Mouse (Mus musculus): ENCODE data around the gene Endou. TPM values are rescaled to one million over a fixed set of nuclear protein-coding genes. Genes with fewer than 3 reads are reported as not detected.

Endou gene
- polyA plus RNA-seq, 1 experiment from 2014 or later, result 0.11 TPM

GRCm38 (mm10) chr15:97749397-97749796, 18.3 kb upstream of the Endou start:
- DNase-seq (ENCODE audit: low spot score) (no peak), ATAC-seq (no peak)
- H3K4me1 ChIP-seq (ENCODE audit: control insufficient read depth, insufficient read depth, low read length), result peaks cover 8% of the 10 kb centered on the region
- H3K9ac ChIP-seq (ENCODE audit: low read length), result no peak overlapping the region
- no peak overlapping the region for H3K4me2 ChIP-seq (ENCODE audit: low read length)
- H3K4me3 ChIP-seq (ENCODE audit: low read depth, low read length), result no peak overlapping the region
- no peaks in the 10 kb centered on the region for H3K9me3 ChIP-seq (replicated peaks; ENCODE audit: control insufficient read depth, low read length)
- no peak overlapping the region for H3K27ac ChIP-seq (ENCODE audit: low read depth, low read length)
- WGBS, result 89% methylated on average over 9 of the region's 9 CpGs
- no peaks in the 10 kb centered on the region for H3K27me3 ChIP-seq (replicated peaks; ENCODE audit: control insufficient read depth, insufficient read depth, low read length)
- H3K36me3 ChIP-seq (ENCODE audit: control insufficient read depth, insufficient read depth, low read length), result no peaks in the 10 kb centered on the region

DNA sequence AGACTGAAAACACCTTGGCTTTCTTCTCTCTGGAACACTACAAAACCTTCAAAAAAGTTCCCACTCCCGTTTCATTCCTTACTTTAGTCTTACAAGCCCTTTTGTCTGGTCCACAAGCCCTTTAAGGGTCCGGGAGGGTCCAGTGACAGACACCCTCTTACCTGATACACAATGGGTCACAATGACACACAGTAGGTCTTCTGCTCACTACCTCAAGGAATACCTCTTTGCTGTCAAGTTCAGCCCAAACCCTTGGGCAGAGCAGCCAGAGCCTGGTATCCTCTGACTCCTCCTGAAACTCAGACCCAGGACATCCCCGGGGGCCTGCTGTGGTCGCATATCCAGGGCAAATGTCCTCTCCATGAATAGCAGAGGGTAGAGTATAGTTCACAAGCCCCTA, 17.8 kb upstream of the Endou start:
- 85% methylated on average over 4 of the region's 4 CpGs for WGBS
- H3K9ac ChIP-seq (ENCODE audit: low read length), result no peak overlapping the region
- ATAC-seq (no peak), DNase-seq (ENCODE audit: low spot score) (no peak)
- H3K27me3 ChIP-seq (replicated peaks; ENCODE audit: control insufficient read depth, insufficient read depth, low read length), result no peaks in the 10 kb centered on the region
- no peaks in the 10 kb centered on the region for H3K9me3 ChIP-seq (replicated peaks; ENCODE audit: control insufficient read depth, low read length)
- peaks cover 8% of the 10 kb centered on the region for H3K4me1 ChIP-seq (ENCODE audit: control insufficient read depth, insufficient read depth, low read length)
- no peak overlapping the region for H3K4me3 ChIP-seq (ENCODE audit: low read depth, low read length)
- H3K27ac ChIP-seq (ENCODE audit: low read depth, low read length), result no peak overlapping the region
- H3K4me2 ChIP-seq (ENCODE audit: low read length), result no peak overlapping the region
- no peaks in the 10 kb centered on the region for H3K36me3 ChIP-seq (ENCODE audit: control insufficient read depth, insufficient read depth, low read length)

GRCm38 (mm10) chr15:97748309-97748708, 17.2 kb upstream of the Endou start:
- 46% methylated on average over 10 of the region's 10 CpGs for WGBS
- no peaks in the 10 kb centered on the region for H3K36me3 ChIP-seq (ENCODE audit: control insufficient read depth, insufficient read depth, low read length)

GRCm38 (mm10) chr15:97747486-97747885, 16.3 kb upstream of the Endou start:
- Histone ChIP-seq H3K9me3 (replicated peaks; ENCODE audit: control insufficient read depth, low read length) (no peaks in the 10 kb centered on the region), H3K27me3 (replicated peaks; ENCODE audit: control insufficient read depth, insufficient read depth, low read length) (no peaks in the 10 kb centered on the region), H3K27ac (ENCODE audit: low read depth, low read length) (no peak overlapping the region), H3K36me3 (ENCODE audit: control insufficient read depth, insufficient read depth, low read length) (no peaks in the 10 kb centered on the region), H3K4me1 (ENCODE audit: control insufficient read depth, insufficient read depth, low read length) (peaks cover 8% of the 10 kb centered on the region), H3K4me2 (ENCODE audit: low read length) (no peak overlapping the region), H3K4me3 (ENCODE audit: low read depth, low read length) (no peak overlapping the region), H3K9ac (ENCODE audit: low read length) (no peak overlapping the region)
- DNase-seq (ENCODE audit: low spot score) (no peak), ATAC-seq (no peak)
- WGBS, result 89% methylated on average over 4 of the region's 4 CpGs

More at GRCm38 (mm10) chr15:97748309-97748708, 17.2 kb upstream of the Endou start:
- H3K27me3 ChIP-seq (replicated peaks; ENCODE audit: control insufficient read depth, insufficient read depth, low read length), result no peaks in the 10 kb centered on the region
- peaks cover 8% of the 10 kb centered on the region for H3K4me1 ChIP-seq (ENCODE audit: control insufficient read depth, insufficient read depth, low read length)
- no peaks in the 10 kb centered on the region for H3K9me3 ChIP-seq (replicated peaks; ENCODE audit: control insufficient read depth, low read length)
- no peak overlapping the region for H3K9ac ChIP-seq (ENCODE audit: low read length)
- no peak overlapping the region for H3K4me2 ChIP-seq (ENCODE audit: low read length)
- ATAC-seq (no peak), DNase-seq (ENCODE audit: low spot score) (no peak)
- H3K27ac ChIP-seq (ENCODE audit: low read depth, low read length), result no peak overlapping the region
- no peak overlapping the region for H3K4me3 ChIP-seq (ENCODE audit: low read depth, low read length)

DNA sequence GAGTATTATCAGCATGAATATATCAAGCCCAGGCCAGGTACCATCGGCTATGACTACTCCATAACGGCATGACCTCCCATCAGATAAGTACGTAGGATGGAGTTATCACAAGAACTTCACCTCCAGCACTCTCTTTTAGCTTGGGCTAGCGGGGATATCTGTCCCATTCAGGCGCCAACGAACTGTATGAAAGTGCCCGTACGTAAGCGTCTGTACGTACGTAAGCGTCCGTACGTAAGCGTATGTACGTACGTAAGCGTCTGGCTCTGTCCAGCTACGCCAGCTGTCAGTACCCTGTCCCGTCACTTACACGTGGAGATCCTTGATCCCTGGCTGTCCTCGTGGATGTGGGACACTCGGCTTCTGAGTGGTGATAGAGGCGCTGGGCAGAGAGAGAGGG, 15.6 kb upstream of the Endou start:
- no peak overlapping the region for H3K4me2 ChIP-seq (ENCODE audit: low read length)
- no peaks in the 10 kb centered on the region for H3K9me3 ChIP-seq (replicated peaks; ENCODE audit: control insufficient read depth, low read length)
- peaks cover 8% of the 10 kb centered on the region for H3K4me1 ChIP-seq (ENCODE audit: control insufficient read depth, insufficient read depth, low read length)
- WGBS, result 95% methylated on average over 24 of the region's 24 CpGs
- no peak overlapping the region for H3K9ac ChIP-seq (ENCODE audit: low read length)
- no peaks in the 10 kb centered on the region for H3K27me3 ChIP-seq (replicated peaks; ENCODE audit: control insufficient read depth, insufficient read depth, low read length)
- H3K27ac ChIP-seq (ENCODE audit: low read depth, low read length), result no peak overlapping the region
- ATAC-seq, result no peak
- no peak overlapping the region for H3K4me3 ChIP-seq (ENCODE audit: low read depth, low read length)
- DNase-seq (ENCODE audit: low spot score), result no peak
- no peaks in the 10 kb centered on the region for H3K36me3 ChIP-seq (ENCODE audit: control insufficient read depth, insufficient read depth, low read length)

- Histone ChIP-seq H3K27me3 (replicated peaks; ENCODE audit: control insufficient read depth, insufficient read depth, low read length) (no peaks in the 10 kb centered on the region), H3K4me2 (ENCODE audit: low read length) (no peak overlapping the region), H3K36me3 (ENCODE audit: control insufficient read depth, insufficient read depth, low read length) (no peaks in the 10 kb centered on the region), H3K9ac (ENCODE audit: low read length) (no peak overlapping the region), H3K9me3 (replicated peaks; ENCODE audit: control insufficient read depth, low read length) (no peaks in the 10 kb centered on the region), H3K27ac (ENCODE audit: low read depth, low read length) (no peak overlapping the region), H3K4me1 (ENCODE audit: control insufficient read depth, insufficient read depth, low read length) (peaks cover 8% of the 10 kb centered on the region), H3K4me3 (ENCODE audit: low read depth, low read length) (no peak overlapping the region)
- ATAC-seq (no peak), DNase-seq (ENCODE audit: low spot score) (no peak)
- WGBS, result 94% methylated on average over 10 of the region's 10 CpGs
These were observed 15.1 kb upstream of the Endou start for GRCm38 (mm10) chr15:97746278-97746677.

DNA sequence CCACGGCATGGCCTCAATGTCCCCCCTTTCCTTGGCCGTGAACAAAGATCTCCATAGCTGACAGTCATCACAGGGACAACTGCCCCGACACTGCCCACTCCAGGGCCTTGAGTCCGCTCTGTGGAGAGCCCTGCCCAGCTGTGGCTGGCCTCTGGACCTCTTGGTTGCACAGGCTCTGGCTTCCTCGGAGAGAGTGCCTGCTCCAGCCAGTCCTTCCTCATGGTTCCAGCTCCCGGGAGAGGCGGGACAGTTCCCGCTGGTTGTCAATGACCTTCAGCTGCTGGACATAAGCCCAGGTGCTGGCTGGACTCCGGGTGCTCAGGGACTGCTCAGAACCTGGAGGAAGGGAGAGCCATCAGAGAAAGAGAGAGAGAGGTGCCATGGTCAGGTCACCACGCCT, 14.2 kb upstream of the Endou start:
- Histone ChIP-seq H3K4me2 (ENCODE audit: low read length) (no peak overlapping the region), H3K4me1 (ENCODE audit: control insufficient read depth, insufficient read depth, low read length) (peaks cover 3% of the 10 kb centered on the region), H3K9ac (ENCODE audit: low read length) (no peak overlapping the region), H3K27ac (ENCODE audit: low read depth, low read length) (no peak overlapping the region), H3K9me3 (replicated peaks; ENCODE audit: control insufficient read depth, low read length) (no peaks in the 10 kb centered on the region), H3K36me3 (ENCODE audit: control insufficient read depth, insufficient read depth, low read length) (no peaks in the 10 kb centered on the region), H3K27me3 (replicated peaks; ENCODE audit: control insufficient read depth, insufficient read depth, low read length) (no peaks in the 10 kb centered on the region), H3K4me3 (ENCODE audit: low read depth, low read length) (no peak overlapping the region)
- ATAC-seq (no peak), DNase-seq (ENCODE audit: low spot score) (no peak)
- 87% methylated on average over 9 of the region's 10 CpGs for WGBS

GRCm38 (mm10) chr15:97744930-97745329, 13.8 kb upstream of the Endou start:
- ATAC-seq, result no peak

GRCm38 (mm10) chr15:97743961-97744525, 12.9 kb upstream of the Endou start:
- no peak for ATAC-seq
- H3K27me3 ChIP-seq (replicated peaks; ENCODE audit: control insufficient read depth, insufficient read depth, low read length), result no peaks in the 10 kb centered on the region

More at GRCm38 (mm10) chr15:97744930-97745329, 13.8 kb upstream of the Endou start:
- H3K4me3 ChIP-seq (ENCODE audit: low read depth, low read length), result no peak overlapping the region
- DNase-seq (ENCODE audit: low spot score), result no peak
- H3K27ac ChIP-seq (ENCODE audit: low read depth, low read length), result no peak overlapping the region
- no peak overlapping the region for H3K9ac ChIP-seq (ENCODE audit: low read length)
- no peaks in the 10 kb centered on the region for H3K36me3 ChIP-seq (ENCODE audit: control insufficient read depth, insufficient read depth, low read length)
- no peaks in the 10 kb centered on the region for H3K27me3 ChIP-seq (replicated peaks; ENCODE audit: control insufficient read depth, insufficient read depth, low read length)
- H3K4me2 ChIP-seq (ENCODE audit: low read length), result no peak overlapping the region
- no peaks in the 10 kb centered on the region for H3K4me1 ChIP-seq (ENCODE audit: control insufficient read depth, insufficient read depth, low read length)
- WGBS, result 75% methylated on average over 10 of the region's 10 CpGs
- no peaks in the 10 kb centered on the region for H3K9me3 ChIP-seq (replicated peaks; ENCODE audit: control insufficient read depth, low read length)

More at GRCm38 (mm10) chr15:97743961-97744525, 12.9 kb upstream of the Endou start:
- Histone ChIP-seq H3K9me3 (replicated peaks; ENCODE audit: control insufficient read depth, low read length) (no peaks in the 10 kb centered on the region), H3K4me1 (ENCODE audit: control insufficient read depth, insufficient read depth, low read length) (no peaks in the 10 kb centered on the region), H3K27ac (ENCODE audit: low read depth, low read length) (no peak overlapping the region), H3K9ac (ENCODE audit: low read length) (no peak overlapping the region), H3K36me3 (ENCODE audit: control insufficient read depth, insufficient read depth, low read length) (no peaks in the 10 kb centered on the region), H3K4me2 (ENCODE audit: low read length) (no peak overlapping the region), H3K4me3 (ENCODE audit: low read depth, low read length) (no peak overlapping the region)
- DNase-seq (ENCODE audit: low spot score), result no peak
- 78% methylated on average over 12 of the region's 12 CpGs for WGBS
